Mouse (Mus musculus) neural tube, embryonic 15.5 days (tissue): Measurements from ENCODE around the gene Klk15. TPM values are rescaled to one million over a fixed set of nuclear protein-coding genes. Genes with fewer than 3 reads are reported as not detected.
"Not testable (repeated sequence)": the region's sequence is repeated elsewhere in the genome, so short reads cannot be mapped to it uniquely, and the experiment has no call there.

Experiments
- ATAC-seq: fragments of 200-750 bp; cut with Nextera tagmentation; 2 replicates; pipeline ENCODE4 v1.8.0; 2017; ENCODE audit warnings: mild to moderate bottlenecking, moderate TSS enrichment, moderate library complexity; ENCODE audit not compliant: low FRiP score
- H3K27ac ChIP-seq: fragments of 300-500 bp; sonication (generic); replicated peaks from 2 replicates; pipeline ENCODE4 v1.5.1; 2015; ENCODE audit warnings: mild to moderate bottlenecking, inconsistent platforms
- H3K27me3 ChIP-seq: fragments of 300-500 bp; sonication (generic); replicated peaks from 2 replicates; pipeline ENCODE4 v1.6.1; 2015; ENCODE audit warnings: inconsistent platforms
- H3K36me3 ChIP-seq: fragments of 300-500 bp; sonication (generic); 2 replicates; pipeline ENCODE4 v1.6.1; 2015; ENCODE audit warnings: inconsistent platforms
- H3K4me1 ChIP-seq: fragments of 300-500 bp; sonication (generic); 2 replicates; pipeline ENCODE4 v1.6.1; 2015; ENCODE audit warnings: inconsistent platforms
- H3K4me2 ChIP-seq: fragments of 300-500 bp; sonication (generic); 2 replicates; pipeline ENCODE4 v1.6.1; 2015; ENCODE audit warnings: inconsistent platforms, mild to moderate bottlenecking, moderate library complexity
- H3K4me3 ChIP-seq: fragments of 300-500 bp; sonication (generic); replicated peaks from 2 replicates; pipeline ENCODE4 v1.5.1; 2015; ENCODE audit warnings: mild to moderate bottlenecking, inconsistent platforms
- H3K9ac ChIP-seq: fragments of 300-500 bp; sonication (generic); replicated peaks from 2 replicates; pipeline ENCODE4 v1.6.1; 2015; ENCODE audit warnings: mild to moderate bottlenecking, inconsistent platforms
- H3K9me3 ChIP-seq: fragments of 300-500 bp; sonication (generic); replicated peaks from 2 replicates; pipeline ENCODE4 v1.6.1; 2016; ENCODE audit warnings: inconsistent platforms
- WGBS: fragments of 180-500 bp; shearing (Covaris S2); methylation state at CpG from one replicate; pipeline ENCODE4 v1.1.7; 2015; ENCODE audit warnings: mixed read lengths; 5-methylcytosine and 5-hydroxymethylcytosine counted together
- polyA plus RNA-seq: library from polyadenylated mRNA; unstranded; fragments of >200 nt; fragmentation: Nextera tagmentation; extraction: Ambion mirVana; gene quantifications from 2 replicates; pipeline ENCODE4 v1.2.1, GENCODE M21; 2015

Gene Klk15
- polyA plus RNA-seq, 1 experiment from 2014 or later, result not detected

- no peak overlapping the region for H3K4me2 ChIP-seq
- no peaks in the 10 kb centered on the region for H3K36me3 ChIP-seq
- no peaks in the 10 kb centered on the region for H3K27me3 ChIP-seq
- no peak overlapping the region for H3K27ac ChIP-seq
- WGBS, result 56% methylated on average over 4 of the region's 4 CpGs
- no peak overlapping the region for H3K9ac ChIP-seq
- no peak for ATAC-seq
- no peak overlapping the region for H3K4me3 ChIP-seq
- H3K9me3 ChIP-seq, result no peaks in the 10 kb centered on the region
- no peaks in the 10 kb centered on the region for H3K4me1 ChIP-seq
These were observed 5.0 kb upstream of the Klk15 start for GRCm38 (mm10) chr7:43928521-43928920.

GRCm38 (mm10) chr7:43932337-43932736 is 1.2 kb upstream of the Klk15 start:
- Histone ChIP-seq H3K4me3 (no peak overlapping the region), H3K4me2 (no peak overlapping the region), H3K9ac (no peak overlapping the region), H3K36me3 (no peaks in the 10 kb centered on the region), H3K27ac (no peak overlapping the region), H3K9me3 (no peaks in the 10 kb centered on the region), H3K27me3 (no peaks in the 10 kb centered on the region), H3K4me1 (no peaks in the 10 kb centered on the region)
- 83% methylated on average over 4 of the region's 4 CpGs for WGBS
- ATAC-seq, result no peak

DNA sequence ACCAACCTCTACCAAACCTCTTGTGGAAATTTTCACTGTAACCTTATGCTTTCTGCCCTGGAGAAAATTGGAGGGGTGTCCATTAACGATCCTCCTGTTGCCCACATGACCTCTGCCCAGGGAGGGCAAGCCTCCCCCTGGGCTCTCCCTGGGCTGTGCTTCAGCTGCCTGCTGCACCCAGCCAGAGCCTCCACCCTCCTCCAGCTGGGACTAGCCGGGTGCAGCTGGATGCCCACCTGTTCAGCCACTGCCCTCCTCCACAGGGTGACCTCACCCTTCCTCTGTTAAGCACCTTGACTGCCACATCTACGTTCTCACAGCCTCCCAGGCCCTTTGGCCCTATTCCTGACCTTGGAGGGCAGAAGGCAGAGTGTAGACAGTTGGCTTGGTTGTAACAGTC is 1.2 kb downstream of the Klk15 start:
- Histone ChIP-seq H3K27me3 (no peaks in the 10 kb centered on the region), H3K9ac (no peak overlapping the region), H3K4me1 (no peaks in the 10 kb centered on the region), H3K4me3 (no peak overlapping the region), H3K4me2 (no peak overlapping the region), H3K36me3 (no peaks in the 10 kb centered on the region), H3K9me3 (no peaks in the 10 kb centered on the region), H3K27ac (no peak overlapping the region)
- ATAC-seq, result no peak
- WGBS, result 71% methylated on average over 3 of the region's 3 CpGs

GRCm38 (mm10) chr7:43936551-43936950 is 3.0 kb downstream of the Klk15 start:
- no peaks in the 10 kb centered on the region for H3K9me3 ChIP-seq
- ATAC-seq, result no peak
- no peak overlapping the region for H3K9ac ChIP-seq
- no peaks in the 10 kb centered on the region for H3K27me3 ChIP-seq
- no peak overlapping the region for H3K4me3 ChIP-seq
- H3K27ac ChIP-seq, result no peak overlapping the region
- WGBS, result 88% methylated on average over 14 of the region's 14 CpGs
- no peaks in the 10 kb centered on the region for H3K36me3 ChIP-seq
- H3K4me1 ChIP-seq, result no peaks in the 10 kb centered on the region
- H3K4me2 ChIP-seq, result no peak overlapping the region

- ATAC-seq, H3K9ac ChIP-seq, H3K4me2 ChIP-seq, H3K27ac ChIP-seq, H3K27me3 ChIP-seq, H3K4me3 ChIP-seq, H3K9me3 ChIP-seq, H3K36me3 ChIP-seq, H3K4me1 ChIP-seq: not testable (repeated sequence)
- 78% methylated on average over 3 of the region's 3 CpGs for WGBS
These were observed 8.8 kb downstream of the Klk15 start for GRCm38 (mm10) chr7:43942293-43942692.

DNA sequence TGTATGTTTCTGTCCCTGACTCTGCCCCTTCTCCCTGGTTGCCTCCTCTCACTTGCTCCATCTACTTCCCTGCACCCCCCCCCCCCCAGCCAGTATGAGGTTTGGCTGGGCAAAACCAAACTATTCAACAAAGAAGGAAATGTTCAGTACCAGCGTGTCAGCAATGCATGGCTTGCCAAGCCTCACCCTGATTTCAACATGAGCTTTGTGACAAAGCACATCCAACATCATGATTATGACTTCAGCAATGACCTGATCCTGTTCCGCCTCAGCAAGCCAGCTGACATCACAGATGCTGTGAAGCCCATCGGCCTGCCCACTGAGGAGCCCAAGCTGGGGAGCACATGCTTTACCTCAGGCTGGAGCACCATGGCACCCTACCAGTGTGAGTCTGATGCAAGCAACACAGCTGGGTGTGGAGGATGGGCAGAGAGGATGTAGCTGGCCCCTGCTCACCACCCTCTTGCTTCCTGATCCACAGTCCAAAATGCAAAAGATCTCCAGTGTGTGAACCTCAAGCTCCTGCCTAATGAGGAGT is 11.3 kb downstream of the Klk15 start:
- no peak overlapping the region for H3K27ac ChIP-seq
- ATAC-seq, result no peak

DNA sequence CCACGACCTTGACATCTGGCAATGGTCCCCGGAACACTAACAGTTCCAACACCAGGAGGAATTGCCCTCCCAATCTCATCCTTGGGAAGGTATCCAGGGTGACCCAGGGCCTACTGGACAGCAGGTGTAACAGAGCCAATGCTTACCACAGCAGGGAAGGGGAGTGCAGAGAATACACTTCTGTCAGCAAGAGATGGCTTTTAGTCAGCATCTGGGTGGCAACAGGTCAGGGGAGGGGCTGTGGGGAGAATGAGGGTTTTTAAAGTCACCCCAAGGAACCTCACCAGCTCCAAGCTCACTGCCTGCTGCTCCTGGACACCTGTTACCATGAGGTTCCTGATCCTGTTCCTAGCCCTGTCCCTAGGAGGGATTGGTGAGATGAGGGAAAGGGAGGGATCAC is 16.8 kb downstream of the Klk15 start, which contains the start of gene Klk1b8:
Gene Klk1b8, plus strand, starts transcription at position 301 of the 400 bp plus-strand sequence.
- H3K4me3 ChIP-seq, result no peak within 1 kb of the TSS
- H3K4me2 ChIP-seq, result no peak within 1 kb of the TSS
- ATAC-seq, result no peak
- H3K4me1 ChIP-seq, result no peaks in the 10 kb centered on the region
- H3K27me3 ChIP-seq, result no peaks in the 10 kb centered on the region
- H3K27ac ChIP-seq, result no peak within 1 kb of the TSS
- no peak within 1 kb of the TSS for H3K9ac ChIP-seq
- 82% methylated on average over 2 of the region's 2 CpGs for WGBS
- H3K9me3 ChIP-seq, result no peaks in the 10 kb centered on the region
- H3K36me3 ChIP-seq, result no peaks in the 10 kb centered on the region

More for the DNA sequence above, 11.3 kb downstream of the Klk15 start:
- Histone ChIP-seq H3K4me3 (no peak overlapping the region), H3K36me3 (no peaks in the 10 kb centered on the region), H3K27me3 (no peaks in the 10 kb centered on the region), H3K4me2 (no peak overlapping the region), H3K9ac (no peak overlapping the region), H3K4me1 (no peaks in the 10 kb centered on the region), H3K9me3 (no peaks in the 10 kb centered on the region)
- WGBS, result 82% methylated on average over 3 of the region's 3 CpGs

- H3K4me1 ChIP-seq, result no peaks in the 10 kb centered on the region
- H3K36me3 ChIP-seq, result no peaks in the 10 kb centered on the region
- H3K27ac ChIP-seq, result no peak overlapping the region
- no peaks in the 10 kb centered on the region for H3K27me3 ChIP-seq
- 69% methylated on average over 4 of the region's 4 CpGs for WGBS
- no peaks in the 10 kb centered on the region for H3K9me3 ChIP-seq
- no peak overlapping the region for H3K4me2 ChIP-seq
- H3K9ac ChIP-seq, result no peak overlapping the region
- ATAC-seq, result no peak
- no peak overlapping the region for H3K4me3 ChIP-seq
These were observed 19.2 kb downstream of the Klk15 start for GRCm38 (mm10) chr7:43952703-43953102.

DNA sequence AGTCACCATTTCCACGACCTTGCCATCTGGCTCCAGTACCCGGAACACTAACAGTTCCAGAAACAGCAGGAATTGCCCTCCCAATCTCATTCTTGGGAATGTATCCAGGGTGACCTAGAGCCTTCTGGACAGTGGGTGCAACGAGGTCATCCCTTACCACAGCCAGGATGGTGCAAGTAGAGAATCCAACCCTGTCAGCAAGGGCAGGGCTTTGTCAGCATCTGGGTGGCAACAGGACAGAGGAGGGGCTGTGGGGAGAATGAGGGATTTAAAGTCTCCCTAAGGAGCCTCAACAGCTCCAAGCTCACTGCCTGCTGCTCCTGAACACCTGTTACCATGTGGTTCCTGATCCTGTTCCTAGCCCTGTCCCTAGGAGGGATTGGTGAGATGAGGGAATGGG is 32.9 kb downstream of the Klk15 start, which contains the start of gene Klk1b1:
Gene Klk1b1, plus strand, starts transcription at position 301 of the 400 bp plus-strand sequence.
- Histone ChIP-seq H3K4me3 (no peak within 1 kb of the TSS), H3K9me3 (no peaks in the 10 kb centered on the region), H3K27me3 (no peaks in the 10 kb centered on the region), H3K4me2 (no peak within 1 kb of the TSS), H3K4me1 (no peaks in the 10 kb centered on the region), H3K36me3 (no peaks in the 10 kb centered on the region), H3K9ac (no peak within 1 kb of the TSS), H3K27ac (no peak within 1 kb of the TSS)
- WGBS, result 71% methylated on average over 3 of the region's 3 CpGs
- ATAC-seq, result no peak

GRCm38 (mm10) chr7:43967058-43967457 is 33.5 kb downstream of the Klk15 start:
- Histone ChIP-seq H3K9me3 (no peaks in the 10 kb centered on the region), H3K4me3 (no peak overlapping the region), H3K4me2 (no peak overlapping the region), H3K36me3 (no peaks in the 10 kb centered on the region), H3K27me3 (no peaks in the 10 kb centered on the region), H3K27ac (no peak overlapping the region), H3K9ac (no peak overlapping the region), H3K4me1 (no peaks in the 10 kb centered on the region)
- WGBS, result 91% methylated on average over 3 of the region's 3 CpGs
- no peak for ATAC-seq

DNA sequence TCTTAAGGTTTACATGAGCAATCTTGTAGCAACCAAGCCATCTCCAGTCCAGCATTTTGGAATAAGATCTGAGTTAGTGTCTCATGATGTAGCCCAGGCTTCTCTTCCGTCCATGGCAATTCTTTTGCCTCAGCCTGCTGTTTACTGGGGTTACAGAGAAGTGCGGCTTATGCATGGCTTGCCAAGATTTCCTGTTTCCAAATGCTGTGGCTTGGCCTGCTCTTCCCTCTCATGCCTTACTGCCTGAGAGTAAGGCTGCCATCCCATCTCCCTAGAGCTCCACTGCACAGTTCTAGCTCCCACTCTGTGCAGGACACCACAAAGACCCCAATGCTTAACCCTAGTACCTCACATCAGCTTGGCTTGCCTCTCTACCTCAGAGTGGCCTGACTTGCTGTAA is 34.1 kb downstream of the Klk15 start:
- Histone ChIP-seq H3K36me3 (no peaks in the 10 kb centered on the region), H3K4me2 (no peak overlapping the region), H3K9me3 (no peaks in the 10 kb centered on the region), H3K4me3 (no peak overlapping the region), H3K4me1 (no peaks in the 10 kb centered on the region), H3K27ac (no peak overlapping the region), H3K27me3 (no peaks in the 10 kb centered on the region), H3K9ac (no peak overlapping the region)
- ATAC-seq, result no peak
- 89% methylated on average over 2 of the region's 2 CpGs for WGBS

DNA sequence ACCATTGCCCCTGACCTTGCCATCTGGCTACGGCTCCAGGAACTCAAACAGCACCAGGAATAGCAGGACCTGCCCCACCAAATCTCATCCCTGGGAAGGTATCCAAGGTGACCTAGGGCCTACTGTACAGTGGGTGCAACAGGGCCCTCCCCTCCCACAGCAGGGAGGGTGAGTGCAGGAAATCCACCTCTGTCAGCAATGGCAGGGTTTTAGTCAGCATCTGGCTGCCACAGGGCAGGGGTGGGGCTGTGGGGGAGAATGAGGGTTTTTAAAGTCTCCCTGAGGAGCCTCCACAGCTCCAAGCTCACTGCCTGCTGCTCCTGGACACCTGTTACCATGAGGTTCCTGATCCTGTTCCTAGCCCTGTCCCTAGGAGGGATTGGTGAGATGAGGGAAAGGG is 42.2 kb downstream of the Klk15 start, which contains the start of gene Klk1b9:
Gene Klk1b9, plus strand, starts transcription at position 301 of the 400 bp plus-strand sequence.
- not testable (repeated sequence) for H3K4me2 ChIP-seq, H3K4me3 ChIP-seq, H3K36me3 ChIP-seq, H3K4me1 ChIP-seq, H3K9ac ChIP-seq, H3K27ac ChIP-seq, ATAC-seq, H3K27me3 ChIP-seq, H3K9me3 ChIP-seq
- 75% methylated on average over 1 of the region's 1 CpGs for WGBS

DNA sequence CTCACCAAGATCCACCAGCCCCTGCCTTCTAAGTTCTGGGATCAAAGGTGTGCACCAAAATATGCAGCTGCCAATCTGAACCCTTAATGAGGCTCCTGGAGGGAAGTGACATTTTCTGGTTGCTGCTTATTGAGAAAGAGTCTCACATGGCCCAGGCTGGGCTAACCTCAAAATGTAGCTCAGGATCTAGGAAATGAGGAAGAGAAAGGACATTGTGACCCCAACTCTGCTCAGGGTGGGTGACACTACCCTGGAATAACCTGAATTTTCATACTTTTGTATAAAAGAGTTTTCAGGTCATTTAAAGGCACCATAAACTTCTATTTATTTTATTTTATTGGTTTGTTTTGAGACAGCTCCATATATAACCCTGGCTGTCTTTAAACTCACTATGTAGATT is 52.1 kb downstream of the Klk15 start:
- Histone ChIP-seq H3K27me3 (no peaks in the 10 kb centered on the region), H3K4me2 (no peak overlapping the region), H3K4me1 (no peaks in the 10 kb centered on the region), H3K27ac (no peak overlapping the region), H3K9me3 (no peaks in the 10 kb centered on the region), H3K4me3 (no peak overlapping the region), H3K36me3 (no peaks in the 10 kb centered on the region), H3K9ac (no peak overlapping the region)
- ATAC-seq, result no peak
